Mouse (Mus musculus) layer of hippocampus, adult 9-10 months (tissue): ENCODE data around the gene Fabp6.

ENCODE experiments used
- DNase-seq: peaks from one replicate; pipeline ENCODE4 v3.0.0; 2022; ENCODE audit warnings: low spot score

Fabp6 gene

GRCm38 (mm10) chr11:43601440-43601839, at the start of gene Fabp6:
Gene Fabp6 (minus strand): TSS chr11:43601540.
- DNase-seq, result no peak

- no peak for DNase-seq
Observed at GRCm38 (mm10) chr11:43645286-43645685, 43.9 kb upstream of the Fabp6 start.

- no peak for DNase-seq
Observed at GRCm38 (mm10) chr11:43643180-43643591, 41.8 kb upstream of the Fabp6 start.

- no peak for DNase-seq
Observed at GRCm38 (mm10) chr11:43638486-43638885, 37.1 kb upstream of the Fabp6 start.

- no peak for DNase-seq
Observed at GRCm38 (mm10) chr11:43636761-43637160, 35.4 kb upstream of the Fabp6 start.

- DNase-seq, result no peak
Observed at GRCm38 (mm10) chr11:43633658-43634401, 32.5 kb upstream of the Fabp6 start.

GRCm38 (mm10) chr11:43633165-43633564, 31.8 kb upstream of the Fabp6 start:
- DNase-seq, result no peak

- no peak for DNase-seq
Observed at GRCm38 (mm10) chr11:43632566-43632965, 31.2 kb upstream of the Fabp6 start.

- DNase-seq, result no peak
Observed at GRCm38 (mm10) chr11:43631645-43632044, 30.3 kb upstream of the Fabp6 start.

- no peak for DNase-seq
Observed at GRCm38 (mm10) chr11:43626927-43627645, 25.7 kb upstream of the Fabp6 start.

GRCm38 (mm10) chr11:43626300-43626926, 25.1 kb upstream of the Fabp6 start:
- DNase-seq, result no peak

- no peak for DNase-seq
Observed at GRCm38 (mm10) chr11:43624341-43624740, 23.0 kb upstream of the Fabp6 start.

GRCm38 (mm10) chr11:43621769-43622168, 20.4 kb upstream of the Fabp6 start:
- DNase-seq, result no peak

GRCm38 (mm10) chr11:43618403-43618802, 17.1 kb upstream of the Fabp6 start:
- no peak for DNase-seq

GRCm38 (mm10) chr11:43617924-43618323, 16.6 kb upstream of the Fabp6 start:
- DNase-seq, result no peak

- peak; percentile 85 for DNase-seq
Observed at GRCm38 (mm10) chr11:43612834-43613488, 11.6 kb upstream of the Fabp6 start.

- DNase-seq, result no peak
Observed at GRCm38 (mm10) chr11:43610662-43611033, 9.3 kb upstream of the Fabp6 start.

- DNase-seq, result no peak
Observed at GRCm38 (mm10) chr11:43610006-43610661, 8.8 kb upstream of the Fabp6 start.

GRCm38 (mm10) chr11:43608440-43608839, 7.1 kb upstream of the Fabp6 start:
- DNase-seq, result no peak

- no peak for DNase-seq
Observed at GRCm38 (mm10) chr11:43605859-43606258, 4.5 kb upstream of the Fabp6 start.

GRCm38 (mm10) chr11:43604891-43605290, 3.6 kb upstream of the Fabp6 start:
- no peak for DNase-seq

- no peak for DNase-seq
Observed at GRCm38 (mm10) chr11:43604207-43604606, 2.9 kb upstream of the Fabp6 start.
